Mouse (Mus musculus) kidney, postnatal 10 days (tissue): ENCODE data around the gene Ubap2.

Experiments used
- DNase-seq: peaks from one replicate; pipeline ENCODE4 v3.0.0; 2021; ENCODE audit warnings: mixed read lengths

Ubap2 gene

DNA sequence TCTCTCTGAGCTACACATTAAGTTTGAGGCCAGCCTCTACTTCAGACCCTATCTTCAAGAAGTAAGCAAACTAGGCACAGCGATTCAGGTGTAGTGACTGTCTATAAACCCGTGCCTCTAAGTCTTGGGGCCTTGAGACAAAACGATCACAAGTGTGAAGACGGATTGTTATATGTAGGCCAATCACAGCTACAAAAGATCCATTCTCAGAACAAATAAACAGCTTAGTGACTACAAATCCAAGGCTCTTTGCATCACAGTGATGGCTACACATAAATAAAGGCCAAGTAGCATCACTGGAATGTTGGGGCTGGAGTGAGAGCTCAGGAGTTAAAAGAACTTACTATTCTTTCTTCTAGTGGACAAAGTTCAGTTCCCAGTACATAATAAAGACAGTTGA is 15.9 kb downstream of the Ubap2 start:
- DNase-seq, result no peak

DNA sequence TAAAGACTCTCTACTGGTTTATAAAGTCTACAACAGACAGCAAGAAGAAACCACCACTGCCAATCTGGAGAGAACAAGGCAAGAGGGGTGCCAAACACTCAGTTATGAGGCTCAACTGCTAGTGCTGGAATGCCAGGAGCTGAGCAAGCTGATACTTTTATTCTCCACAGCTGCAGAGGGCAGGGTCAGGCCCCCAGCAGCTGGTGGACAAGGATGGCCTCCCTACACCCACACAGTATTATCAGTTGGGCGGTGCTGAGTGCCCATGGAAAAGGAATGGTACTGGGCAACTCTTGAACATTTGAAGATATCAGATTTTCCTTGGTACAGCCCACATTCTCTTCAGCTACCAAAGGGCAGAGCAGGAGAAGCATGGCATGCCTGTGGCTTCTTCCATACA is 17.2 kb downstream of the Ubap2 start:
- DNase-seq, result peak; percentile 38

- no peak for DNase-seq
These were observed 19.3 kb downstream of the Ubap2 start for GRCm38 (mm10) chr4:41255564-41256210.

DNA sequence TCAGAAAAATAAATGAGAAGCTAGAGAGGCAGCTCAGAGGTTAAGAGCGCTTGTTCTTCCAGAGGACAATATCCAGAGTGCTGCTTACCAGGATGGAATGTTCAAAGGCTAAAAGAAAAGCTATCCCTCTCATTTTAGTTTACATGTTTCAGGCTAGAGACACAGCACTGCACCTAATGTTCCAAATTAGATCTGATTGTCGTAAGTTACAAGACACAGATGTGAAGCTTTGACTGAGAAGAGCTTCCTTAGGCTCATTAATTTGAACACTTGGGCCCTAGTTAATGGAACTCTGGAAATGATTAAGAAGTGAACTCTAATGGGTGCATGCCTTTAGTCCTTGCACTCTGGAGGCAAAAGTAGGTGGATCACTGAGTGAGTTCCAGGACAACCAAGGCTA is 21.2 kb downstream of the Ubap2 start:
- no peak for DNase-seq

- DNase-seq, result no peak
These were observed 29.5 kb downstream of the Ubap2 start for GRCm38 (mm10) chr4:41245408-41245807.

DNA sequence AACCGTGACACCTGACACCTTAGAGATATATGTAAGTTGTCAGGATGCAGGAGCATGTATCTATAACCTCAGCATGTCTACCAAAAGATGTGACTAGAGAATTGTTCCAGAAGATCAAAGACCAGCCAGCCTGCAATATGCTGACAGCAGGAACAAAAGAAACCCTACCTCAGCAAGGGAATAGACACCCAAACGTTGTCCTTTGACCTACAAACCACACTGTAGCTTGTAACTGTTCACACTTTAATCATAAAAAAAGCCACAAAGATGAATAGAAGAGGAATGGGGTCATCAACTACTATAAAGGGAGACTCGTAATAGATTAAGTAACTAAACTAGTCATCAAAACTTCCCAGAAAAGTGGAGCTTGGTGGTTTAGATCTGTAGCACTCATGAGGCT is 34.0 kb downstream of the Ubap2 start:
- no peak for DNase-seq

GRCm38 (mm10) chr4:41235621-41236020 is 39.3 kb downstream of the Ubap2 start:
- no peak for DNase-seq

- peak; percentile 71 for DNase-seq
These were observed 48.6 kb downstream of the Ubap2 start for GRCm38 (mm10) chr4:41226351-41226750.

- no peak for DNase-seq
These were observed 49.5 kb downstream of the Ubap2 start for GRCm38 (mm10) chr4:41225412-41225811.

DNA sequence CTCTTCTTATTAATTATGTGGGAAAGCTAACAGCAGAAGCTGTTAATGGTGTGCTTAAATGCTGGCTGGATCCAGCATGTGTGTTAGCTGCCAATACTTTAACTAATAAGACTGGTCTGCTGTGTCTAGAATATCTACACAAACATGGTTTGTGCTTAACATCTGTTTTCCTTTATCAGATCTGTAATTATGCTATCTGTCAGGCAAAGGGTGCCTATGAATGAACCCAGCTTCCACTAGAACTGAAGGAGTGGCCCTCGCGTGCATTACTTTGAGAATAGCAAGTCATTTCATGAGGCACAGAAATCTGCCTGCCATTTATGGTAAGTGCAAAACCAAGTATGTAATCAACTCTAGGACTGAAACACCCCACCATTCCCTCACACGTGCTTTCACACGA is 66.9 kb downstream of the Ubap2 start:
- no peak for DNase-seq

- DNase-seq, result no peak
These were observed 69.2 kb downstream of the Ubap2 start for GRCm38 (mm10) chr4:41205751-41206150.

GRCm38 (mm10) chr4:41202135-41202534 is 72.8 kb downstream of the Ubap2 start:
- DNase-seq, result no peak

DNA sequence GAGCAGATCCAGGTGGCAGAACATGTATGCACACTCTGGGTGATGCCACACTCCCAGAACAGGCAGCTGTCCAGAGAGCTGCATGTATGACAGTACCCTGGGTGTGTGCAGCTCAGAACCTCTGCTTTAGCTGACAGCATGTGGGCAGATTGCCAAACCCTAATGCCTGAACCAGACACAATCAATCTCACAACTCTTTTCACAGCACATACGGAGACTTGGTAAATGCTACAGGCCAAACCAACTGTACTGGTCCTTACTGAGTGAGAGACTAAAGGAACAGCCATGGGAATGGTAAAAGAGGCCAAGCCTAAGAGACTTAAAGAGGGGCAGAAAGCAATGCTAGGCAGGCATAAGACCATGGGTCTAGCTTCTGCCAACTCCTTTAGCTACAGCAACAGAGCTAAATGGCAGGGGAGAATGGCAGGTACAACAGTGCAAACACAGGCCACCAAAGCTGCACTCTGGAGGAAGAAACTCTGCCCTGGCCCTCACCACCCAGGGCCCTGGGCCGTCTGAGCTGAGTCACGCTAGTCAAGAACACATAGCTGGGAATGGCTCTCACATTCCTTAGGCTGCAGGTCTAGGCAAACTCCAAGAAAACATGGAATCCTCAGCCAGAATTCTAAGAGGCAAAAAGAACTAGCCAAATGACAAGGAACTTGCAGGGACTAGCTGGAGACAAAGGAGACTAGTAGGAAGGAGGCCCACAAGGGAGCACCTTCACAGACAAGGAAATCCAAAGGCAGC is 77.9 kb downstream of the Ubap2 start:
- DNase-seq, result peak; percentile 45

- no peak for DNase-seq
These were observed 79.6 kb downstream of the Ubap2 start for GRCm38 (mm10) chr4:41195328-41195727.

DNA sequence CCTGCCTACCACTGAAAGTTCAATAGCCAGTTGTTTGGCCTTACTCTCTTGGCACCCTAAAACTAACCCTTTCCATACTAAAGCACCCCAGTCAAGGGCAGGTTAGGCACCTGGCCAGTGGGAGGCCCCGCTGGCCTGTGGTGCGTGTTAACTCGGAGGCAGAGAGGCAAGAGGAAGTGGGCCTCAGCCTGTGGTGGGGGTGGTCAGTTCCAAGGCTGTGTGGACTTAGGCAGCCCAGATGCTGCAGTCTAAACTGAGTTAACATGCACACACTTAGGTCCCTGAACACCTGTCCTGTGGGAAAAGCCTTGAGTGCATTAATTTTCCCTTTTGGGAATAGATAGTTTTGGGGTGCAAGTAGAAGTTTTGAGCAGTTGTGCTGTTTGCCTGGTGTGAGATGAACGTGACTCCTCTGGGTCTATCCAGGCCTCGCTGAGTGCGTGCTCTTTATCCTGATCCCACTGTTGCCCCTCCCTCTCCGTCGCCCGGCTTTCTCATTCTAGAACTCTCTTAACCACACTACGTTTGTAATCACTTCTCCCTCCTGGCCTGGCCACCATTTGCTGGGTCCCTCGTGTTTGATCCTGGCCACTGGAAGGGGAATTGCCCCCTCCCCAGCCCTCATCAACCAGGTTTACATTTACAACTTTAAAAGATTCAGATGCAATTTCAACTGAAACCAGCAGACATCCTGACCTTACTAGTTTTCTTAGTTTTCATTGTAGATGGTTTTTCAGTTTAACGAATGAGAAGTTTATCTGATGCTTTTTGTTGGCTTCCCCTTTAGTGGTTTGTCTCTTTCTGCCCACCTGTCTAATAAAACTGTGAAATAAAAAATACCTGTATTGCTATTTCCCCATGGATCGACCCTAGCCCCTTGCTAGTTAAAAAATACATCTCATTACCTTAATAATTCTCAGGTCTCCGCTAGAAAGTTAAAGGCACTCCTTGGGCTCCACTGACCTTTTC is 82.1 kb downstream of the Ubap2 start:
- DNase-seq, result no peak

DNA sequence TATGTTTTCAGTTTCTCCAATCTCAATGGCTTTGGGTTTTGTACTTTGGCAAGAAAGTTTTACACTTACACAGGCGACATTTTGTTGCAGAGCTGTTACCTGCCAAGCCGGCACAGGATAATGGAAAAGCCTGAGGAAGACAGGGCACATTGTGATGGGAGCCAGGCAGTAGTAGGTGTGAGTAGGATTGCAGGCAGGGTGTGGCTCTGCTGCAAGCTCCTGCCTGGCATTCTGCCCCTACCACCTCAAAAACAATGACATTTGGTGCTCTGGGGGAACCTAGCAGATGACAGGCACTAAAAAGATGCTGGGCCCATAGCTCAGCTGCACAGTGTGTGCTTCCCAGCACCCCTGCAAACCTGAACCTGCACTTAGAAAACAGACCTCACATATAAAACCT is 85.1 kb downstream of the Ubap2 start:
- DNase-seq, result no peak

DNA sequence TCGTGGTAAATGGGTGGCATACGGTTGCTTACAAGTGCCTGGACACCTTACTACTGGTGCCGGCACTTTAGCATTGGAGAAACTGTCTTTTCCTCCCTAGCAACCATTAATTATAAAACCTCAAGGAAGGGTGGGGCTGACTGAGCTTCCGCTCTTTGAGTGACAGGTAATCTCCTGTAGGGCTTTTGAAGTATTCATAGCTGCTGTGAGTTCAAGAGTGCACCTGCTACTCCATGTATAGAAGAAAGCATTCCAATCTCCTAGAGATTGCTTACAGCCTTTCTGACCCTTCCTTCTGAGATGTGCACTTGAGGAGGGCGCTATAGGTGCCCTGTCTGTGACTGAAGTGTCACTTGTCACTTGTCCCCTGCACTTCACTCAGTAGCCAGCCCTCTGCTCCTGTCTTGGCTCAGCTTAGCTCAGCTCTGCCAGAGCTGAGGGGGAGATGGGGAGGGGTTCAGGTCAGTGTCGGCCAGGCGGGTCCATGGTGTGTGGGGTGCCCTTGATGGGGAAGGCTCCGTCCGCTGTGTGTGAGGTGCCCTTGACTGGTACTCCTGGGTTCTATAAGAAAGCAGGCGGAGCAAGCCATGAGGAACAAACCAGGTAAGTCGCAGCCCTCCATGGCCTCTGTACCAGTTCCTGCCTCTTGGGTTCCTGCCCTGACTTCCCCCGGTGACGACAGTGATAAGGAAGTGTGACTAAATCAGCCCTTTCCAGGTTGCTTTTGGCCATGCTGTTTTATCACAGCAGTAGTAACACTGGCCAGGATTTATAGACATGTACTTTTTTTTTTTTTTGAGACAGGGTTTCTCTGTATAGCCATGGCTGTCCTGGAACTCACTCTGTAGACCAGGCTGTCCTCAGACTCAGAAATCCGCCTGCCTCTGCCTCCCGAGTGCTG is 94.9 kb downstream of the Ubap2 start:
- DNase-seq, result no peak

DNA sequence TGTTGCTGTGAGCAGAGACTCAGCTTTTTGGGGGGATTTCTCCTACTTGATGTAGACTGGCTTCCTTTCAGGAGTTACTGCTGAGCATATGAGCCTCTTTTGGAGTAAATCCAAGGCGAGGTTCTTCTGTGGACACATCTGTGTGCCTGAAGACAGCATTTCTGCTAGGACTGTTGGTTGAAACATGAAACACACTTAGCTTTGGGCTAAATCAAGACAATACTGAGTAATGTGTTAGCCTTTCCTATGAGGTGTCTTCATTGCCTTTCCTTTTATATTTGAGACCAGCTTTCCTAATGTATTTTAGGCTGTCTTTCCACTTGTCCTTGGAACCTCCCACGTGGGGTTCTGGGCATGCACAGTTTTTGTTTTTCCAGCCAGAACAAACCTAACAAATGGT is 100.3 kb downstream of the Ubap2 start:
- DNase-seq, result no peak

DNA sequence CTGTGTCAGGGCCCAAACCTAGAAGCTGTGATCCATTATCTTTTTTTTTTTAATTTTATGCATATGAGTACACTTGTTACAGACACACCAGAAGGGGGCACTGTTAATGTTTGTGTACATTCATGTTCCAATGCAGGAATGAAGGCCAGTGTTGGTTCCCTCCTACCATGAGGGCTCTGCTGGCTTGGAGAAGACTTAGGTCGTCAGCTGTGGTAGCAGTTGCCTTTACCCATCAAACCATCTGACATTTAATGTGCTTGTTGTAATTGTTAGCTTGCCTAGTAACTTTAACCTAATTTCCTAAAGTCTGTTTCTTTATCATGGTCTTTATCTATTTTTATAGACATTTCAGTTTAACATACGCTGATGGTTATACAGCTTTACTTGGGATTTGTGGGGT is 104.0 kb downstream of the Ubap2 start:
- no peak for DNase-seq

- DNase-seq, result peak; percentile 91
These were observed 109.1 kb downstream of the Ubap2 start for GRCm38 (mm10) chr4:41165693-41166475.

DNA sequence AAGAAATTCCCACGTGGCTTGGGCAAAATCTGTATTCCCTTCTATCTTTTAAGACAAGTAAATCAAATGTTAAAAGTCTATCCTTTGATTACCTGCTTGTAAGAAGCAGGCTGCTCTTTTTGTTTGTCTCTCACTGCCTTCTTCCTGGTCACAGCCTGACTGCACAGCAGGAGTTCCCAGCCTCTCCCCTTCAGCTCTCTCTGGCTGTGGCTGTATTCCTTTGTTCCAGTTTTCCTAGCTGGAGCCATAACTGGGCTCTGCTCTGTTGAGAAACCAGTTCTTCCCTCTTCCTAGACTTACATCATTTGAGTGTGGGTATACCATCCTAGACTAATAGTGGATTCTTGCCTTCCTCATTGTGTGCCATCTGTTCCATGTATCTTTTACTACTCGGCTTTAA is 110.0 kb downstream of the Ubap2 start:
- DNase-seq, result no peak

DNA sequence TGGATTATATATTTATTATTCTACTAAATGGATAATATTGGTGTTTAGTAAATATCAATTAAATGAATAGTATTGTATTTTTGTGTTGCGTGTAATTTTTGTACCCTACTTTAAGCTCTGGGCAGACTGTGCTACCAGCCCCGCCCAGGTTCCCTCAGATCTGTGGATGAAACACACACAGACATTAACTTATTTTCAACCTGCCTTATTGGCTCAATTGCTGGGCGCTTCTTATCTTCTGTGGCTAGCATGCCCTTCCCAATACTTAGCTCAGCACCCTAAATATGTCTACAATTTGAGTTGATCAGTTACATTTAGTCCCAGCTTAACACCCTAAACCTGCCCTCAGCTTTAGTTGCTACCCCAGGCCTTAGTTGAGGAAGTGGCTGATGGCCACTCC is 113.7 kb downstream of the Ubap2 start:
- no peak for DNase-seq
